8 mouse cellular contexts compared by ENCODE assay signal in genomic region chr4:41665009-41665675, GRCm38 (mm10). TPM values are rescaled to one million over a fixed set of nuclear protein-coding genes. Genes with fewer than 3 reads are reported as not detected.
DNase-seq lines count a peak whose midpoint lies in the region; ATAC-seq and TF ChIP-seq lines count a peak whose summit lies in the region.

No protein-coding gene starts in this region.

- no peak overlapping the region for H3K4me2 ChIP-seq in forebrain, postnatal 0 days (ENCODE audit: low read depth)
- H3K4me2 ChIP-seq in midbrain, embryonic 15.5 days, result no peak overlapping the region
- peak overlapping the region; percentile 23 for H3K4me2 ChIP-seq in kidney, postnatal 0 days (ENCODE audit: low read length)

- no peak for ATAC-seq in forebrain, postnatal 0 days
- ATAC-seq in midbrain, embryonic 15.5 days (replicated peaks), result no peak
- ATAC-seq in kidney, postnatal 0 days (replicated peaks; ENCODE audit: low FRiP score, low read depth), result peak; percentile 50

- peaks cover 98% of the 10 kb centered on the region for H3K36me3 ChIP-seq in forebrain, embryonic 10.5 days (replicated peaks)
- H3K36me3 ChIP-seq in forebrain, postnatal 0 days (ENCODE audit: insufficient read depth), result peaks cover 6% of the 10 kb centered on the region; the same call in 1 of the 2 replicates
- H3K36me3 ChIP-seq in midbrain, embryonic 10.5 days, result peaks cover 98% of the 10 kb centered on the region
- no peaks in the 10 kb centered on the region for H3K36me3 ChIP-seq in midbrain, embryonic 15.5 days (replicated peaks)
- H3K36me3 ChIP-seq in kidney, postnatal 0 days (ENCODE audit: insufficient read depth, low read length), result no peaks in the 10 kb centered on the region

- no peak for TF ChIP-seq CTCF in forebrain, postnatal 0 days (IDR thresholded peaks at IDR 0.05; ENCODE audit: low read depth)
- TF ChIP-seq CTCF in kidney, postnatal 0 days (IDR thresholded peaks at IDR 0.05; ENCODE audit: low read depth), result no peak

- DNase-seq in forebrain, embryonic 10.5 days (ENCODE audit: extremely low spot score, low spot score), result peak; percentile 48
- no peak for DNase-seq in forebrain, postnatal 0 days
- peak; percentile 59 for DNase-seq in midbrain, embryonic 10.5 days (ENCODE audit: low spot score)
- peak; percentile 77 for DNase-seq in kidney, postnatal 0 days (ENCODE audit: low spot score)
- peak; percentile 77 for DNase-seq in skeletal muscle tissue, adult 2 months (ENCODE audit: low read depth, low spot score)
- no peak for DNase-seq in Muller cell, postnatal 12 days (ENCODE audit: inconsistent ontology term)
- DNase-seq in frontal cortex, postnatal 10 days (ENCODE audit: low spot score in 2 of 2), result no peak

- H3K4me3 ChIP-seq in forebrain, embryonic 10.5 days, result peak overlapping the region; percentile 26
- H3K4me3 ChIP-seq in forebrain, postnatal 0 days (ENCODE audit: low read depth, low read length), result no peak overlapping the region
- H3K4me3 ChIP-seq in midbrain, embryonic 10.5 days, result no peak overlapping the region
- no peak overlapping the region for H3K4me3 ChIP-seq in midbrain, embryonic 15.5 days
- H3K4me3 ChIP-seq in kidney, postnatal 0 days (replicated peaks; ENCODE audit: low read depth, low read length), result no peak overlapping the region

- H3K9me3 ChIP-seq in forebrain, embryonic 10.5 days, result no peaks in the 10 kb centered on the region
- no peaks in the 10 kb centered on the region for H3K9me3 ChIP-seq in forebrain, postnatal 0 days (ENCODE audit: low read length)
- H3K9me3 ChIP-seq in midbrain, embryonic 10.5 days (replicated peaks), result no peaks in the 10 kb centered on the region
- no peaks in the 10 kb centered on the region for H3K9me3 ChIP-seq in midbrain, embryonic 15.5 days
- H3K9me3 ChIP-seq in kidney, postnatal 0 days (replicated peaks; ENCODE audit: low read length), result no peaks in the 10 kb centered on the region

- peaks cover 93% of the 10 kb centered on the region for H3K4me1 ChIP-seq in forebrain, embryonic 10.5 days
- no peaks in the 10 kb centered on the region for H3K4me1 ChIP-seq in forebrain, postnatal 0 days (ENCODE audit: insufficient read depth)
- H3K4me1 ChIP-seq in midbrain, embryonic 10.5 days, result peaks cover 76% of the 10 kb centered on the region
- peaks cover 27% of the 10 kb centered on the region for H3K4me1 ChIP-seq in midbrain, embryonic 15.5 days
- peaks cover 41% of the 10 kb centered on the region for H3K4me1 ChIP-seq in kidney, postnatal 0 days (replicated peaks; ENCODE audit: insufficient read depth, low read length)

- peaks cover 33% of the 10 kb centered on the region for H3K27me3 ChIP-seq in forebrain, embryonic 10.5 days (ENCODE audit: poor library complexity, severe bottlenecking)
- H3K27me3 ChIP-seq in forebrain, postnatal 0 days (ENCODE audit: insufficient read depth, low read length), result no peaks in the 10 kb centered on the region
- H3K27me3 ChIP-seq in midbrain, embryonic 10.5 days (ENCODE audit: low read depth, poor library complexity, severe bottlenecking), result peaks cover 5% of the 10 kb centered on the region; the same call in 1 of the 2 replicates
- no peaks in the 10 kb centered on the region for H3K27me3 ChIP-seq in midbrain, embryonic 15.5 days (replicated peaks)
- no peaks in the 10 kb centered on the region for H3K27me3 ChIP-seq in kidney, postnatal 0 days (ENCODE audit: insufficient read depth, low read length)

- H3K9ac ChIP-seq in forebrain, postnatal 0 days, result no peak overlapping the region
- H3K9ac ChIP-seq in midbrain, embryonic 15.5 days, result no peak overlapping the region
- H3K9ac ChIP-seq in kidney, postnatal 0 days (ENCODE audit: low read depth, low read length), result no peak overlapping the region

- peak overlapping the region; percentile 83 for H3K27ac ChIP-seq in forebrain, embryonic 10.5 days
- no peak overlapping the region for H3K27ac ChIP-seq in forebrain, postnatal 0 days (ENCODE audit: low read depth, low read length)
- H3K27ac ChIP-seq in midbrain, embryonic 10.5 days (replicated peaks), result peak overlapping the region; percentile 69
- no peak overlapping the region for H3K27ac ChIP-seq in midbrain, embryonic 15.5 days
- H3K27ac ChIP-seq in kidney, postnatal 0 days, result peak overlapping the region; percentile 54

- 5% methylated on average over 6 of the region's 8 CpGs for WGBS in forebrain, embryonic 10.5 days
- WGBS in forebrain, postnatal 0 days, result 16% methylated on average over 6 of the region's 8 CpGs
- 3% methylated on average over 8 of the region's 8 CpGs for WGBS in midbrain, embryonic 10.5 days
- 6% methylated on average over 6 of the region's 8 CpGs for WGBS in midbrain, embryonic 15.5 days
- WGBS in kidney, postnatal 0 days, result 6% methylated on average over 7 of the region's 8 CpGs

RNA-seq across cellular contexts. Expression of gene Enho, which starts 25.0 kb away (rescaled TPM):
- polyA plus RNA-seq in forebrain, embryonic 10.5 days (2016; fragmentation: Nextera tagmentation; extraction: Ambion mirVana), result 19.7 and 21.3 TPM in 2 replicates
- total RNA-seq in forebrain, postnatal 0 days (2014; rRNA removed), result 106 and 130 TPM in 2 replicates
- 117 and 122 TPM in 2 replicates for polyA plus RNA-seq in forebrain, postnatal 0 days (2015; fragmentation: Nextera tagmentation; extraction: Ambion mirVana)
- 23.2 and 31.4 TPM in 2 replicates for polyA plus RNA-seq in midbrain, embryonic 10.5 days (2016; fragmentation: Nextera tagmentation; extraction: Ambion mirVana)
- 121 and 122 TPM in 2 replicates for polyA plus RNA-seq in midbrain, embryonic 15.5 days (2015; fragmentation: Nextera tagmentation; extraction: Ambion mirVana)
- polyA plus RNA-seq in kidney, postnatal 0 days (2015; fragmentation: Nextera tagmentation; extraction: Ambion mirVana), result 20.2 and 23.9 TPM in 2 replicates

RNA-seq across cellular contexts. Expression of gene Cntfr, which starts 31.7 kb away (rescaled TPM):
- 19.4 and 21.9 TPM in 2 replicates for polyA plus RNA-seq in forebrain, embryonic 10.5 days (2016; fragmentation: Nextera tagmentation; extraction: Ambion mirVana)
- total RNA-seq in forebrain, postnatal 0 days (2014; rRNA removed), result 24.7 and 25.9 TPM in 2 replicates
- 13.6 and 14.2 TPM in 2 replicates for polyA plus RNA-seq in forebrain, postnatal 0 days (2015; fragmentation: Nextera tagmentation; extraction: Ambion mirVana)
- 27.1 and 35.8 TPM in 2 replicates for polyA plus RNA-seq in midbrain, embryonic 10.5 days (2016; fragmentation: Nextera tagmentation; extraction: Ambion mirVana)
- polyA plus RNA-seq in midbrain, embryonic 15.5 days (2015; fragmentation: Nextera tagmentation; extraction: Ambion mirVana), result 28.1 and 32.2 TPM in 2 replicates
- 8.6 and 8.7 TPM in 2 replicates for polyA plus RNA-seq in kidney, postnatal 0 days (2015; fragmentation: Nextera tagmentation; extraction: Ambion mirVana)

RNA-seq across cellular contexts. Expression of gene Il11ra1, which starts 34.6 kb away (rescaled TPM):
- 82.0 and 90.0 TPM in 2 replicates for polyA plus RNA-seq in forebrain, embryonic 10.5 days (2016; fragmentation: Nextera tagmentation; extraction: Ambion mirVana)
- 16.8 and 17.2 TPM in 2 replicates for total RNA-seq in forebrain, postnatal 0 days (2014; rRNA removed)
- 29.1 and 31.2 TPM in 2 replicates for polyA plus RNA-seq in forebrain, postnatal 0 days (2015; fragmentation: Nextera tagmentation; extraction: Ambion mirVana)
- 69.0 TPM in 2 replicates for polyA plus RNA-seq in midbrain, embryonic 10.5 days (2016; fragmentation: Nextera tagmentation; extraction: Ambion mirVana)
- polyA plus RNA-seq in midbrain, embryonic 15.5 days (2015; fragmentation: Nextera tagmentation; extraction: Ambion mirVana), result 37.5 and 40.3 TPM in 2 replicates
- polyA plus RNA-seq in kidney, postnatal 0 days (2015; fragmentation: Nextera tagmentation; extraction: Ambion mirVana), result 157 and 159 TPM in 2 replicates

RNA-seq across cellular contexts. Expression of gene Rpp25l, which starts 48.2 kb away (rescaled TPM):
- polyA plus RNA-seq in forebrain, embryonic 10.5 days (2016; fragmentation: Nextera tagmentation; extraction: Ambion mirVana), result 97.3 and 98.1 TPM in 2 replicates
- total RNA-seq in forebrain, postnatal 0 days (2014; rRNA removed), result 36.3 and 44.4 TPM in 2 replicates
- polyA plus RNA-seq in forebrain, postnatal 0 days (2015; fragmentation: Nextera tagmentation; extraction: Ambion mirVana), result 43.0 and 52.0 TPM in 2 replicates
- polyA plus RNA-seq in midbrain, embryonic 10.5 days (2016; fragmentation: Nextera tagmentation; extraction: Ambion mirVana), result 86.4 and 91.5 TPM in 2 replicates
- polyA plus RNA-seq in midbrain, embryonic 15.5 days (2015; fragmentation: Nextera tagmentation; extraction: Ambion mirVana), result 59.1 and 64.6 TPM in 2 replicates
- 63.3 and 65.2 TPM in 2 replicates for polyA plus RNA-seq in kidney, postnatal 0 days (2015; fragmentation: Nextera tagmentation; extraction: Ambion mirVana)

RNA-seq across cellular contexts. Expression of gene Dctn3, which starts 57.8 kb away (rescaled TPM):
- 141 and 142 TPM in 2 replicates for polyA plus RNA-seq in forebrain, embryonic 10.5 days (2016; fragmentation: Nextera tagmentation; extraction: Ambion mirVana)
- 184 and 251 TPM in 2 replicates for total RNA-seq in forebrain, postnatal 0 days (2014; rRNA removed)
- polyA plus RNA-seq in forebrain, postnatal 0 days (2015; fragmentation: Nextera tagmentation; extraction: Ambion mirVana), result 378 and 438 TPM in 2 replicates
- 150 and 167 TPM in 2 replicates for polyA plus RNA-seq in midbrain, embryonic 10.5 days (2016; fragmentation: Nextera tagmentation; extraction: Ambion mirVana)
- 295 and 308 TPM in 2 replicates for polyA plus RNA-seq in midbrain, embryonic 15.5 days (2015; fragmentation: Nextera tagmentation; extraction: Ambion mirVana)
- polyA plus RNA-seq in kidney, postnatal 0 days (2015; fragmentation: Nextera tagmentation; extraction: Ambion mirVana), result 152 and 154 TPM in 2 replicates

Comparison
In these comparisons a context has a peak if more than half of its experiments do, and no peak if none do; other contexts are left out.
1. DNase-seq: peak in forebrain, embryonic 10.5 days (single experiment), midbrain, embryonic 10.5 days (single experiment), kidney, postnatal 0 days (single experiment) and skeletal muscle tissue, adult 2 months (single experiment); none in forebrain, postnatal 0 days (single experiment), Muller cell, postnatal 12 days (single experiment) and frontal cortex, postnatal 10 days (0 of 2).
2. H3K27ac ChIP-seq: peak in forebrain, embryonic 10.5 days (single experiment), midbrain, embryonic 10.5 days (single experiment) and kidney, postnatal 0 days (single experiment); none in forebrain, postnatal 0 days (single experiment) and midbrain, embryonic 15.5 days (single experiment).